Mouse (Mus musculus) MEL (cell line): ENCODE measurements around the gene Fbxo3. TPM values are rescaled to one million over a fixed set of nuclear protein-coding genes. Genes with fewer than 3 reads are reported as not detected.

ENCODE experiments used
- polyA plus RNA-seq, 2 experiments: library from polyadenylated mRNA; stranded (reverse) in 1 of 2; unstranded in 1 of 2; fragments of >175 nt in 1 of 2; fragments of >200 nt in 1 of 2; gene quantifications; 2 replicates each; pipeline versions ENCODE4 v1.2.1 to v1.2.4; 2012; ENCODE audit warnings: low replicate concordance in 2 of 2, low read depth in 1 of 2; ENCODE audit not compliant: insufficient read length in 2 of 2, insufficient read depth in 1 of 2, missing spikeins in 1 of 2
- total RNA-seq: library from RNA; depleted of rRNA; stranded (reverse); fragments of 300-350 nt; gene quantifications from 2 replicates; pipeline ENCODE4 v1.2.3, GENCODE M21; 2012; rRNA removed

Gene Fbxo3
- total and polyA plus RNA-seq, 3 experiments: 30.9 to 55.4 (median 41.9) TPM

Other genes starting within 250 kb of the Fbxo3 start
- 209 and 234 TPM in 2 replicates for gene Caprin1, start 230.1 kb upstream of the Fbxo3 start, total RNA-seq
- 100 to 1,000 TPM; 239 to 426 TPM for gene Caprin1, start 230.1 kb upstream of the Fbxo3 start, polyA plus RNA-seq
- gene Lmo2, start 69.7 kb upstream of the Fbxo3 start, total RNA-seq: 258 and 278 TPM in 2 replicates
- 100 to 1,000 TPM in 1 of 2 experiments, 10 to 100 TPM in 1; 96.2 to 184 TPM for gene Lmo2, start 69.7 kb upstream of the Fbxo3 start, polyA plus RNA-seq
- gene 4931422A03Rik, start 640 bp downstream of the Fbxo3 start, total RNA-seq: 0.50 TPM in 1 of 2 replicates, not detected in the other
- gene 4931422A03Rik, start 640 bp downstream of the Fbxo3 start, polyA plus RNA-seq: 1 to 10 TPM in 1 of 2 experiments, not detected in 1; 4.9 TPM
- gene Gm10912, start 38.1 kb downstream of the Fbxo3 start, total RNA-seq: 0.08 TPM in 1 of 2 replicates, not detected in the other
- under 1 TPM in 1 of 2 experiments, not detected in 1; 0.06 TPM for gene Gm10912, start 38.1 kb downstream of the Fbxo3 start, polyA plus RNA-seq
- not detected in 2 replicates for gene Gm10799, start 40.8 kb downstream of the Fbxo3 start, total RNA-seq
- gene Gm10799, start 40.8 kb downstream of the Fbxo3 start, polyA plus RNA-seq: not detected
- gene Cd59b, start 42.1 kb downstream of the Fbxo3 start, total RNA-seq: not detected in 2 replicates
- under 1 TPM in 1 of 2 experiments, not detected in 1; 0.38 TPM for gene Cd59b, start 42.1 kb downstream of the Fbxo3 start, polyA plus RNA-seq
- 0.08 TPM in 1 of 2 replicates, not detected in the other for gene Cd59a, start 68.1 kb downstream of the Fbxo3 start, total RNA-seq
- under 1 TPM in 1 of 2 experiments, not detected in 1; 0.96 TPM for gene Cd59a, start 68.1 kb downstream of the Fbxo3 start, polyA plus RNA-seq
- not detected in 2 replicates for gene A930018P22Rik, start 95.0 kb downstream of the Fbxo3 start, total RNA-seq
- gene A930018P22Rik, start 95.0 kb downstream of the Fbxo3 start, polyA plus RNA-seq: not detected